Mouse (Mus musculus) heart, adult 11 months (tissue): ENCODE measurements around the gene Scd2.

Experiments used
- DNase-seq: peaks from one replicate; pipeline ENCODE4 v3.0.0; 2022

Scd2 gene

DNA sequence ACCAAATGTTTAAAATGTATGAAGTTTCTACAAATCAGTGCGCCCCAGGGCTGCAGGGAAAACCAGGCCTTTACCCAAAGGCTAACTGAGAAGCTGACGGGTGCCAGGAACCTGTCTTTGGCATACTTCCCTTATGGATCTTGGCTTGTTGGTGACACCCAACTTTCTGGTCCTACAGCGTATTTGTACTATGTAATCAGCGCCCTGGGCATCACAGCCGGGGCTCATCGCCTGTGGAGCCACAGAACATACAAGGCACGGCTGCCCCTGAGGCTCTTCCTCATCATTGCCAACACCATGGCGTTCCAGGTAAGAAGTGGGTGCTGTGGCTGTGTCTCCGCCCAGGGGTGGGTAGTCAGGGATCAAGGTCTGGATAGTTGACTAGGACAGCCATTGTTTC, 4.4 kb downstream of the Scd2 start:
- no peak for DNase-seq

DNA sequence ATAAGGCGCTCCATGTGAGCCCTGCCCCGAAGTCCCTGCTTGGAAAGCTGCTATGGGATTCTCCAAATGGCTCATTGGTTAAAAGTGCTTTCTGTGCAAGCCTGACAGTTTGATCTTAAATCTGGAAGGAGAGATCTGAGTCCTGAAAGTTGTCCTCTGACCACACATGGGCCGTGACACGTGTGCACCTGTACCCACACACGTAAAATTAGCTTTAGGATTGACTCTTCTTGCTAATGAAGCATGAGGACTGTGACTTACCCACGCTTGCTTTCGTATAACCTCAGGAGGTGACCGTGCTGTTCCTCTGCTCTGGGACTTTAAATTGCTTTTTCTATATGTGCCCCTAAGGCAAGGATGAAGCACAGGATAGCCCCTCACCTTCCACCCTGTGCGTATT, 5.6 kb downstream of the Scd2 start:
- DNase-seq, result no peak

GRCm38 (mm10) chr19:44299902-44300301, 6.4 kb downstream of the Scd2 start:
- no peak for DNase-seq

GRCm38 (mm10) chr19:44300520-44300919, 7.0 kb downstream of the Scd2 start:
- no peak for DNase-seq

DNA sequence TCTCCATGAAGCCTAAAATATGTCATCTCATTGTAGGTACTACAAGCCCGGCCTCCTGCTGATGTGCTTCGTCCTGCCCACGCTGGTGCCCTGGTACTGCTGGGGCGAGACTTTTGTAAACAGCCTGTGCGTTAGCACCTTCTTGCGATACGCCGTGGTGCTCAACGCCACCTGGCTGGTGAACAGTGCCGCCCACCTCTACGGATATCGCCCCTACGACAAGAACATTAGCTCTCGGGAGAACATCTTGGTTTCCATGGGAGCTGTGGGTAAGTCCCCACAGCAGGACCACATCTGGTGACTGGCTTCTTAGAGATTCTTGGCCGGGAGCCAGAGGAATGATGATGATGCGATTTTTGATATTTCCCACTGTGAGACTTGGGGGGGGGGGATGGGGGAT, 7.7 kb downstream of the Scd2 start:
- DNase-seq, result peak; percentile 92

DNA sequence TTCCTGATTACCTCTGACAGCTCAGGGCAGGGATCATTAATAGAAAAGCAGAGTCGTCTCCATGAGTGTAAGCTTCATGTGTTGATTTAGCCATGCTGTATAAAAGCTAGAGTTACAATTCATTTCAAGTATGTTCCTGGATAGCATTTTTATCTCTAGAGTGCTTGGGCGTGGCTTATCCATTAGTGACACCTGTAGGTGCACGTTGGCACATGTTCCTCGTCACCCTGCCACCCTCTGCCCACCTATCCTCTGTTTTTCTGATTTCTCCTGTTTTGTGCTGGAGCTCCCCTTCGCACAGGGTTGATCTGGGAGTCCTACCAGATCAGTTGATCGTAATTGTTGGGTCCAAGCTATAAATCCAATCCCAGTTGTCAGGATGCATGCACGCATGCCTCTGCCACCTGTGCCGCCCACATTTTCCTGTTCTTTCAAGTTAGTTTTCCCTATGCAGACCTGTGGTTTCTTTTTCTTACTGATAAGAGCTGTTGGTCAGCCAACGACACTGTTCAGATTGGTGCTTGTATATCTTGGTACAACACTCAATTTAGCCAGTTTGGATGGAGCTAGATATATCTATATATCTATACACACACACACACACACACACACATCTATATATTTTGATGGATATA, 8.3 kb downstream of the Scd2 start:
- DNase-seq, result peak; percentile 76

DNA sequence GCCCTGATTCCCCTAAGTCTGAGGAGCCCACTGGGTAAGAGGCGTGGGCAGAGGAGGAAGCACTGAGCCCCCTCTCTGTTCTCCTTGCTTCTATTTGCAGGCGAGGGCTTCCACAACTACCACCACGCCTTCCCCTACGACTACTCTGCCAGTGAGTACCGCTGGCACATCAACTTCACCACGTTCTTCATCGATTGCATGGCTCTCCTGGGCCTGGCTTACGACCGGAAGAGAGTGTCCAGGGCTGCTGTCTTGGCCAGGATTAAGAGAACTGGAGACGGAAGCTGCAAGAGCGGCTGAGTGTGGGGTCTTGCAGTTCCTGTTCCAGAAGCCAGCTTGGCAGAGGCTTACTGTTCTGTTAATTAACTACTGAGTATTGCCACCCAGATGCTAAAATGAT, 9.4 kb downstream of the Scd2 start:
- peak; percentile 90 for DNase-seq

DNA sequence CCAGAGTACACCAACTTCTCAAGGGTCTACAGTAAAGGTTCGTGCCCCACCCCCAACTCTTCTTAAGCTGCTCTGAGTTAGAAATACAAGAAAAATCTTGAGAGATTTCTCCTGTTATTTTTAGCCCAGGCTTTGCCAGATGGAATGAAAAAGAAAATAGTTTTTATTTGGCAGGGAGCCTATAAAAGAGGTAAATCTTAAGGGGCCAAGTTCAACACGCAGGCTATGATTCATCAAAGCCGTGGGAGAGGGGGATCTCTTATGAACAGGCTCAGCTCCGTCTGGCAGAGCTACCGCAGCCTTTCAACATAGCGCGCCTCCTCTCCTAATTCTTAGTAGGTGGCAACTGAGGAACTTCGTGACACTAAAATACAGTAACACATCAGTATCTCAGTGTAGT, 10.0 kb downstream of the Scd2 start:
- peak; percentile 87 for DNase-seq

GRCm38 (mm10) chr19:44304419-44304818, 10.9 kb downstream of the Scd2 start:
- DNase-seq, result no peak

- DNase-seq, result peak; percentile 67
Observed at GRCm38 (mm10) chr19:44304851-44305510, 11.5 kb downstream of the Scd2 start.

GRCm38 (mm10) chr19:44305701-44306100, 12.2 kb downstream of the Scd2 start:
- peak; percentile 77 for DNase-seq

DNA sequence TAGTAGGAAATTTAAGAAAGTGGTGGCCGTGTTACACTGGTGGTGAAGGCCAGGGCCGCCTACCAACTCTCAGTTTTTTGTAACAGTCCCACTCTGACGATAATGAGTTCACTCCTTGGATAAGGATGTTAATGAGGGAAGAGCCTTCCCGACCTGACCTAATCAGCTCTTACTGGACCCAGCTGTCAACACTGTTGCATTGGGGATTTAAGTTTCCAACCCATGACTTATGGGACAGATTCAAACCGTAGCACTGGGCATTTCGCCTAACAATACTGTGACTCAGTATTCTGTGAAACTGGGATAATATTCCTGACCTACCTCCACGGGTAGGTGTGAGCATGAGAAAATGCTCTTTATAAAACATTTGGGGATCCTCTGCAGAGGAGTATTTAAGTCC, 12.7 kb downstream of the Scd2 start:
- DNase-seq, result peak; percentile 61

GRCm38 (mm10) chr19:44307101-44307914, 13.8 kb downstream of the Scd2 start:
- peak; percentile 82 for DNase-seq

DNA sequence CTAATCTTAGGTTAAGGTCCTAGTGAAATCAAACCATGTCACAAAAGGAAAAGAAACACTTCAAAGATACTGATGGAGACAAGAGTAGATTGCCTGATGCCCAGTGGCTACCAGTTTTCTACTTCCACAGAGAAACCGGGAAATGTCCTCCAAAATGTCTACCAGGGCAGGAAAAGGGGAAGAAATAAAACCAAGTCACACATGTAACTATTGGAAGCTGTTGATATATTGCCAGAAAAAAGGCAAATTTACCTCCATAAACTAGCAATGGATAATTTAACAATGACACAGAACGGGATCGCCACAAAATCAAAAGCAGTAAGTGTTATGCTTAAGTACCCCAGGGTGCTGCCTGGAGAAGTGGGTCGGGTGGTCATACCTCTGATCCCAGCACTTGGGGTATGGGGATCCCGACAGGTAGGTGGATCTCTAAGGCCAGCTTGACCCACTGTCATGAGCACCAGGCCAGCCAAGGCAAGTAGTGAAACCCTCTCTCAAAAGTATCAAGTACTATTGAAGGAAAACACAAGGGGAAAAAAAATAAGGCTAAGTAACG, 14.5 kb downstream of the Scd2 start:
- DNase-seq, result peak; percentile 76

DNA sequence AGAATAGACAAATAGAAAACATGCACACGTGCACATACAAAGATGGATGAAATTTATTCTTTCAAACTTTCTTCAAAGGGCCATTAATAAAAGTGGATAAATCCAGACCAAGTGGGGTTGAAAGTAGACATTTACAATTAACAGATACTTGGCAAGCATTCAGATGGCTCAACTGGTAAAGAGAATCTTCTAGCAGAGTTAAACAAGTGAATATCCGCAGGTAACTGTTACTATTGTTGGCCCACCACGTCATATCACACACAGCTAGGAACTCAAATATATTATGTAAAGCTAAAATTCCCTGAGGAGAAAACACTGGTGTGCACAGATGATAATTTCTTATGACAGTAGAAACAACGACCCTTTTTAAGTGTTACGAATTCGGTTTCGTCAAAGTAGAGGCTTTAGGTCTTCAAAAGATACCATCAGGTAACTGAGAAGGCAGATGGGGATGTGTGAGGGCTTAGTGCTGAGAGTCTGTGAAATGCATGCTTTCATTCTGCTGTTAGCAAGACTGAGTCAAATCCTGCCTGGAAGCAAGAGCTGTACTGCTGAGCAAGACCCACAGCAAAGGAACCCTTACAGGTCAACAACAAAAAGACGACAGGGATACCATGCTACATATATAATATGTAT, 15.3 kb downstream of the Scd2 start:
- peak; percentile 9 for DNase-seq

DNA sequence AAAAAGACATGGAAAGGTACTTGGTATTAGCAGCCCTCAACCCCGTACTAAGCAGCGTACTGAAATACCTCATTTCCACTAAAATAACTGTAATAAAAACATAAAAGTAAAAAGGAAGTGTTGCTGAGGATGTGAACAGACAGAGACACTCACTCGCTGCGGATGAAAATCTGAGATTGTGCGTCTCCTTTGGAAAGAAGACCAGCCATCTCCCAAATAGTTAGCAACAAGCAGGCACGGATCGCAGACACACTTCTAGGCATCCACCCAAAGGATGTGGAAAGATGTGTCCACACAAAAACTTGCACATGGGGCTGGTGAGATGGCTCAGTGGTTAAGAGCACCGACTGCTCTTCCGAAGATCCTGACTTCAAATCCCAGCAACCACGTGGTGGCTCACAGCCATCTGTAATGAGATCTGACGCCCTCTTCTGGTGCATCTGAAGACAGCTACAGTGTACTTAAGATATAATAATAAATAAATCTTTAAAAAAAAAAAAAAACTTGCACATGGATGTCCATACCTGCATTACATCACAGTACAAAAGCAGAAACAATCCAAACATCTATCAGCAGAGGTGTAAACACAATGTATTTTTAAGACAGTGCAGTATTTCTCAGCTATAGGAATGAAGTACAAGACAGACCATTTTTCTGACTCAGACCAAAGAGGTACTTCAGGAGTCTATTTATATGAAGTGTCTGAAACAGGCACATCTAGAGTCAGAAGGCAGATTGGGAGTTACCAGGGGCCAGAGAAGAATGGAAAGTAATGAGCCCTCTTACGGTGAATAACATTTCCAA, 16.1 kb downstream of the Scd2 start:
- DNase-seq, result peak; percentile 15

GRCm38 (mm10) chr19:44310155-44310575, 16.7 kb downstream of the Scd2 start:
- peak; percentile 76 for DNase-seq

GRCm38 (mm10) chr19:44310814-44311213, 17.3 kb downstream of the Scd2 start:
- DNase-seq, result no peak

DNA sequence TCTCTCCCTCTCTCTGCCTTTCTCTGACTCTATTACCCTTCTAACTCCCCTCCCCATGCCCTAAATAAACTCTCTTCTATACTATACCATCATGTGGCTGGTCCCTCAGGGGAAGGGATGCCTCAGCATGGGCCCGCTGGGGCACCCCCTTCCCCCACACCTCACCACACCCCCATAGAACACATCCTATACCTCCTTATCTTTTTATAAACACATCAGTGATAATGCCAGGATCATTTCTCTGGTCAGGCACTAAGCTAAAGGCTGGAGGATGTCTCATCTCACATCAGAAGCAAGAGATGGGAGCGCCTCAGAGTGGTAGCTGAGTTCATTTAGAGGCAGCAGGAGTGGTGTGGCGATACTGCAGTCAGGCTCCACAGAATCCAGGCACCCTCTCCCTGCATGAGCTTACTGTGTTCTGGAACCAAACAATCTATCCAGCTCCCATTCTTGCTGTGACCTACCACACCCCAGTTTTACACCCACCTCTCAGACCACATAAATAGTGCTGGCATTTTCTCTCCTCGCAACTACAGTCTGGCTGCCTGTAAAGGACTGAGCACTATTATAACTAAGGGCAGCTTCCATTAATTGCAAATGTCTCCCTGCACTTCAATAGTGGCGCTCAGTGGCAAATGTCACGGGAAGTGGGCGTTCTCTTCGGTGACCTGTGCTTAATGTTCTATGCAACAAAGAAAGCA, 18.0 kb downstream of the Scd2 start:
- DNase-seq, result peak; percentile 83

DNA sequence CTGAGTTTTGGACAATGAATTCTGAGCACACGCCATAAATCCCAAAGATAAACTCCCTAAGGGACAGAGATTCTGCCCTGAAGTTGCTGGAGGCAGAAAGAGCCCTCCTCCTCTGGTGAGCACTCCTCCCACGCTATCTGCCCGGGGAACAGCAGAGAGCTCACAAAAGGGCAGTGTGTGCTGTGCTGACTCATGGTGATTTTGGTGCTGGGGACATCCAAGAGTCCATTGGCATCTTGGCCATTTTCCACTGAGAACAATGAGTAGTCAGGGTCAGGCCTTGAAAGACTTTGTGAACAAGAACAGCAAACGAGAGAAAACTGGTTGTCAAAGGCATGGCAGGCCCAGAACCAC, 18.5 kb downstream of the Scd2 start:
- peak; percentile 93 for DNase-seq

DNA sequence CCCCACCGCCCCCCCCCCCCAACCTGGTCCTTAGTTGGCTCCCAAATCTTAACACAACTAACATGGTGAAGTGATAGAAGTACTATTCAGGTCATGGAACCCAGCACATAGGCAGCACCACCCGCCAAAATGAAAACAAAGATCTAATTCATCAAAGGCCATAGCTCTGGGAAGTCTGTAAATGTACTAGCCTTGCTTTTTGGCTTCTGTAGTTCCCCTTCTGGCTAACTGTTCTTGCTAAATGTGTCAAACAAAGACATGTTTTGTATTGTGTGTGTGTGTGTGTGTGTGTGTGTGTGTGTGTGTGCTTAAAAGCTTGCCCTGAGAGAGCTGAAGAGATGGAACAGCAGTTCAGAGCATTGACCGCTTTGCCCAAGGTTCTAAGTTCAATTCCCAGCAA, 19.6 kb downstream of the Scd2 start:
- DNase-seq, result peak; percentile 76

- peak; percentile 100 for DNase-seq
Observed at GRCm38 (mm10) chr19:44314327-44314759, 20.9 kb downstream of the Scd2 start.
